Mouse (Mus musculus) ES-Bruce4 (cell line): ENCODE results near the gene Pld1. TPM values are rescaled to one million over a fixed set of nuclear protein-coding genes. Genes with fewer than 3 reads are reported as not detected.

Experiments
- H3K27ac ChIP-seq: 2 replicates; pipeline ENCODE4 v1.5.1; 2012; ENCODE audit warnings: low read length, inconsistent platforms; ENCODE audit not compliant: insufficient read depth
- H3K27me3 ChIP-seq: 2 replicates; pipeline ENCODE4 v1.6.1; 2012; ENCODE audit warnings: mild to moderate bottlenecking, low read length, inconsistent platforms; ENCODE audit not compliant: control insufficient read depth, poor library complexity, insufficient read depth, severe bottlenecking
- H3K36me3 ChIP-seq: 2 replicates; pipeline ENCODE4 v1.6.1; 2012; ENCODE audit warnings: inconsistent platforms, mild to moderate bottlenecking, low read length, moderate library complexity; ENCODE audit not compliant: control insufficient read depth, poor library complexity, insufficient read depth, severe bottlenecking
- H3K4me1 ChIP-seq: one replicate; pipeline ENCODE4 v1.8.1; 2011; ENCODE audit warnings: low read length; ENCODE audit not compliant: control insufficient read depth, insufficient read depth
- H3K4me3 ChIP-seq: 2 replicates; pipeline ENCODE4 v1.5.1; 2011; ENCODE audit warnings: low read depth, mild to moderate bottlenecking, low read length
- H3K9ac ChIP-seq: 2 replicates; pipeline ENCODE4 v1.6.1; 2012; ENCODE audit warnings: low read depth, mild to moderate bottlenecking, inconsistent platforms; ENCODE audit not compliant: poor library complexity, severe bottlenecking
- H3K9me3 ChIP-seq: replicated peaks from 2 replicates; pipeline ENCODE4 v1.6.1; 2012; ENCODE audit warnings: mild to moderate bottlenecking, low read length, inconsistent platforms; ENCODE audit not compliant: control insufficient read depth, poor library complexity, insufficient read depth, severe bottlenecking
- CTCF ChIP-seq: IDR thresholded peaks from one replicate; pipeline ENCODE4 v1.8.1; 2011; ENCODE audit warnings: low read depth, low read length
- EP300 ChIP-seq: IDR thresholded peaks from 2 replicates; pipeline ENCODE4 v1.6.1; 2011; ENCODE audit warnings: low read depth, low read length; ENCODE audit not compliant: insufficient read depth
- POLR2A ChIP-seq: IDR thresholded peaks from one replicate; pipeline ENCODE4 v1.8.1; 2011; ENCODE audit warnings: low read length; ENCODE audit not compliant: insufficient read depth
- polyA plus RNA-seq: library from polyadenylated mRNA; stranded (reverse); fragments of >200 nt; gene quantifications from 2 replicates; pipeline ENCODE4 v1.2.4, GENCODE M21; 2011; ENCODE audit warnings: low read depth; ENCODE audit not compliant: missing spikeins, insufficient read depth, insufficient read length

The Pld1 gene
- polyA plus RNA-seq, 1 experiment: 5.8 TPM

DNA sequence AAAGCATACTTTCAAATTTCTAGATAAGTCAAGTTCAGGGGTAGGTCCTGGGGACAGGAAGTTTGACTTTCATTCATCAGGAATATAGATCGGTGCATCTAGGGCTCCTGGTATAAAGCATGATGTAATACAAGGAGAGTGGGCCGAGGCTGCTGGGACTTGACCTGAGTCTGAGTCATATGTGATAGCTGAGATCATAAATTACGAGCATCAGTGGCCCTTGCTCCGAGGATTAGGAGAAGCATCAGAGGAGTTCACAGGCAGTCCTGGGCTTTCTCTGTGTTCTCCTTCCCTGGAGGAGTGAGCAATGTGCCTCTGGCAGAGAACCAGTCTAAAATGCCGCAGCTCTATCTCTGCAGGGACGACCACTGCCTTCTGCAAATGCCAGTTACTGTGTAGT, 239.8 kb downstream of the Pld1 start:
- Histone ChIP-seq H3K9me3 (no peaks in the 10 kb centered on the region), H3K4me3 (no peak overlapping the region), H3K36me3 (no peaks in the 10 kb centered on the region), H3K27me3 (no peaks in the 10 kb centered on the region), H3K4me1 (no peaks in the 10 kb centered on the region), H3K27ac (no peak overlapping the region), H3K9ac (no peak overlapping the region)
- TF ChIP-seq POLR2A (no peak), EP300 (no peak), CTCF (no peak)

Other genes with a start within 250 kb of the Pld1 start
- gene Fndc3b, start 227.4 kb upstream of the Pld1 start, polyA plus RNA-seq: 36.7 and 42.6 TPM in 2 replicates
- not detected in 2 replicates for gene Tmem212, start 42.3 kb upstream of the Pld1 start, polyA plus RNA-seq